Mouse (Mus musculus): ENCODE measurements at regions not wholly inside any gene's neighbourhood (a gene's known extent, or its start where the extent isn't known, plus 50 kb on each side); places are given as distances from the start of the nearest gene placed in this dataset.

DNA sequence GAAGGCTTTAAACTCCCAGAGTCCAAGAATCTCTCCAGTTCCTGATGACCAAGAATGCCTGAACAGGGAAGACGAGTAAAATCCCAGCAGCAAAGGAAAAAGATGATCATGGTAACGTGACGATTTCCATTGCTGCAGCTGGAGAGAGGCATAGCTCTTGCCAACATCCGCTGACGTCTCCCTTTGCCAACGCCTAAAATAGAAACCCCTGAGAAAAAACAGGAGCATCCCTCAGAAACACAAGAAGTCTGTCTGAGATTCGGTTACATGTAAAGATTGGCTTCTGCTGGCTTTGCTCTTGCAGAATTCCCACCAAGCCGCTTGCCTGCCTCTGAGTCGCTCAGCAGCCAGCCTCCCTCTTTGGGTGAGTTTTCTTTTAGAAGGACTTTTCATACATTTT lies 290.3 kb upstream of the Nt5c1b start:
- TF ChIP-seq EP300 (IDR thresholded peaks at IDR 0.05; ENCODE audit: low read depth) (no peak), CTCF (IDR thresholded peaks at IDR 0.05; ENCODE audit: low read depth) (no peak)

Data from heart, postnatal 0 days (tissue).